Mouse (Mus musculus) C2C12 (cell line): ENCODE results near the gene Zbtb49.

ENCODE experiments used
- CEBPB ChIP-seq: IDR thresholded peaks from one replicate; pipeline ENCODE4 v1.6.1; 2011; ENCODE audit warnings: low read depth, mild to moderate bottlenecking, control low read depth, moderate library complexity
- CTCF ChIP-seq: IDR thresholded peaks from one replicate; pipeline ENCODE4 v1.5.1; 2011; ENCODE audit not compliant: control insufficient read depth, insufficient read depth, insufficient read length
- MYOD1 ChIP-seq: IDR thresholded peaks from one replicate; pipeline ENCODE4 v1.6.1; 2011; ENCODE audit warnings: low read depth; ENCODE audit not compliant: control insufficient read depth, insufficient read length
- MYOG ChIP-seq: IDR thresholded peaks from one replicate; pipeline ENCODE4 v1.6.1; 2011; ENCODE audit not compliant: control insufficient read depth, insufficient read length; ENCODE audit errors: extremely low read depth
- USF1 ChIP-seq: IDR thresholded peaks from one replicate; pipeline ENCODE4 v1.6.1; 2011; ENCODE audit warnings: low read depth, mild to moderate bottlenecking, control low read depth, moderate library complexity

- TF ChIP-seq CTCF = no peak
- no peak for TF ChIP-seq MYOG
- TF ChIP-seq CEBPB = no peak
- no peak for TF ChIP-seq MYOD1
- TF ChIP-seq USF1 = no peak
Measured at GRCm38 (mm10) chr5:38258773-38259146, 38.5 kb upstream of the Zbtb49 start.
